In genomic region chrX:70364661-70365613, GRCm38 (mm10) we compare ENCODE assay signal across 8 mouse cellular contexts. TPM values are rescaled to one million over a fixed set of nuclear protein-coding genes. Genes with fewer than 3 reads are reported as not detected.
DNase-seq lines count a peak whose midpoint lies in the region; ATAC-seq and TF ChIP-seq lines count a peak whose summit lies in the region.

Gene Ids, minus strand, starts transcription at chrX:70365084.

- peak within 1 kb of the TSS; percentile 46 for H3K4me2 ChIP-seq in embryonic facial prominence, embryonic 15.5 days (replicated peaks)
- peak within 1 kb of the TSS; percentile 41 for H3K4me2 ChIP-seq in kidney, embryonic 14.5 days (replicated peaks; ENCODE audit: low read depth, low read length)
- H3K4me2 ChIP-seq in limb, embryonic 15.5 days: peak within 1 kb of the TSS; percentile 39

- peak; percentile 90 for ATAC-seq in embryonic facial prominence, embryonic 15.5 days (ENCODE audit: insufficient number of reproducible peaks, low FRiP score, low TSS enrichment, low read depth)
- ATAC-seq in kidney, embryonic 14.5 days (ENCODE audit: low FRiP score, low TSS enrichment): peak; percentile 96
- peak; percentile 84 for ATAC-seq in limb, embryonic 15.5 days (ENCODE audit: insufficient number of reproducible peaks, low FRiP score, low TSS enrichment, low read depth)

- peaks cover 4% of the 10 kb centered on the region; the same call in 1 of the 2 replicates for H3K36me3 ChIP-seq in embryonic facial prominence, embryonic 15.5 days
- no peaks in the 10 kb centered on the region for H3K36me3 ChIP-seq in kidney, embryonic 14.5 days (ENCODE audit: control insufficient read depth, insufficient read depth, low read length)
- H3K36me3 ChIP-seq in limb, embryonic 15.5 days: peaks cover 6% of the 10 kb centered on the region; the same call in 1 of the 2 replicates

- H3K4me1 ChIP-seq in bone marrow, adult 2 months (ENCODE audit: control insufficient read depth, insufficient read depth, low read length): no peaks in the 10 kb centered on the region; the same call in 1 of the 2 replicates
- 0 out of 2 replicates have a peak, but pooled peaks cover 4% of the 10 kb centered on the region for H3K4me1 ChIP-seq in embryonic facial prominence, embryonic 15.5 days
- H3K4me1 ChIP-seq in kidney, embryonic 14.5 days (ENCODE audit: control insufficient read depth, insufficient read depth, low read length): no peaks in the 10 kb centered on the region
- H3K4me1 ChIP-seq in limb, embryonic 15.5 days: 0 out of 2 replicates have a peak, but pooled peaks cover 4% of the 10 kb centered on the region

- 15% methylated on average over 45 of the region's 45 CpGs for WGBS in bone marrow, adult 2 months
- WGBS in embryonic facial prominence, embryonic 15.5 days: 22% methylated on average over 39 of the region's 45 CpGs
- WGBS in kidney, embryonic 14.5 days: 34% methylated on average over 44 of the region's 45 CpGs
- WGBS in limb, embryonic 15.5 days: 13% methylated on average over 45 of the region's 45 CpGs

- no peaks in the 10 kb centered on the region for H3K27me3 ChIP-seq in embryonic facial prominence, embryonic 15.5 days
- H3K27me3 ChIP-seq in kidney, embryonic 14.5 days (ENCODE audit: control insufficient read depth, insufficient read depth, low read length): no peaks in the 10 kb centered on the region
- H3K27me3 ChIP-seq in limb, embryonic 15.5 days: no peaks in the 10 kb centered on the region

- peak; percentile 87 for DNase-seq in 416B (ENCODE audit: low read depth)
- DNase-seq in heart, adult 9 months (ENCODE audit: low spot score in 2 of 2): peak; percentile 86 to 88
- DNase-seq in monocyte, adult 2 months (ENCODE audit: low read depth in 1 of 2, low spot score in 2 of 2): peak; percentile 38 to 63
- DNase-seq in spleen, postnatal 36 days (ENCODE audit: low spot score in 2 of 2): peak; percentile 89 to 90

- peak within 1 kb of the TSS; percentile 55; the same call in 1 of the 2 replicates for H3K27ac ChIP-seq in bone marrow, adult 2 months (ENCODE audit: control insufficient read depth, insufficient read depth, low read depth, low read length, poor library complexity)
- no peak within 1 kb of the TSS for H3K27ac ChIP-seq in embryonic facial prominence, embryonic 15.5 days (replicated peaks)
- no peak within 1 kb of the TSS for H3K27ac ChIP-seq in kidney, embryonic 14.5 days (ENCODE audit: low read depth, low read length)
- peak within 1 kb of the TSS; percentile 68; the same call in 1 of the 2 replicates for H3K27ac ChIP-seq in limb, embryonic 15.5 days

- H3K4me3 ChIP-seq in bone marrow, adult 2 months (replicated peaks; ENCODE audit: control insufficient read depth, low read depth, low read length): peak within 1 kb of the TSS; percentile 80
- H3K4me3 ChIP-seq in embryonic facial prominence, embryonic 15.5 days (replicated peaks): peak within 1 kb of the TSS; percentile 52
- H3K4me3 ChIP-seq in kidney, embryonic 14.5 days (ENCODE audit: low read length): peak within 1 kb of the TSS; percentile 51
- H3K4me3 ChIP-seq in limb, embryonic 15.5 days: peak within 1 kb of the TSS; percentile 49

- H3K9ac ChIP-seq in embryonic facial prominence, embryonic 15.5 days: peak within 1 kb of the TSS; percentile 21; the same call in 1 of the 2 replicates
- peak within 1 kb of the TSS; percentile 56 for H3K9ac ChIP-seq in kidney, embryonic 14.5 days (ENCODE audit: low read depth, low read length)
- H3K9ac ChIP-seq in limb, embryonic 15.5 days: peak within 1 kb of the TSS; percentile 35; the same call in 1 of the 2 replicates

- peak; percentile 42; the same call in 1 of the 2 replicates for TF ChIP-seq POLR2A in bone marrow, adult 2 months (IDR thresholded peaks at IDR 0.05; ENCODE audit: borderline replicate concordance, control insufficient read depth, low read depth, low read length)

- no peaks in the 10 kb centered on the region for H3K9me3 ChIP-seq in embryonic facial prominence, embryonic 15.5 days (replicated peaks)
- H3K9me3 ChIP-seq in kidney, embryonic 14.5 days (ENCODE audit: control insufficient read depth, low read length): no peaks in the 10 kb centered on the region
- no peaks in the 10 kb centered on the region for H3K9me3 ChIP-seq in limb, embryonic 15.5 days

- no peak for TF ChIP-seq CTCF in bone marrow, adult 2 months (IDR thresholded peaks at IDR 0.05; ENCODE audit: control insufficient read depth, insufficient read depth, low read length)

RNA-seq across cellular contexts. Expression of gene Ids, which starts in this region (rescaled TPM):
- 3.3 and 5.8 TPM in 2 replicates for polyA plus RNA-seq in bone marrow, adult 2 months (2011; ENCODE audit: insufficient read depth, insufficient read length, low replicate concordance, missing spikeins)
- polyA plus RNA-seq in embryonic facial prominence, embryonic 15.5 days (2015; fragmentation: Nextera tagmentation; extraction: Ambion mirVana): 4.0 and 4.4 TPM in 2 replicates
- 2.5 and 3.0 TPM in 2 replicates for polyA plus RNA-seq in kidney, embryonic 14.5 days (2014; fragmentation: Nextera tagmentation; extraction: Ambion mirVana)
- polyA plus RNA-seq in limb, embryonic 15.5 days (2015; fragmentation: Nextera tagmentation; extraction: Ambion mirVana): 3.9 and 4.3 TPM in 2 replicates

Comparison
In these comparisons a context has a peak if more than half of its experiments do, and no peak if none do; other contexts are left out.
1. H3K27ac ChIP-seq: peak in bone marrow, adult 2 months (single experiment) and limb, embryonic 15.5 days (single experiment); none in embryonic facial prominence, embryonic 15.5 days (single experiment) and kidney, embryonic 14.5 days (single experiment).
2. Peak in every context shown above with its lines, with median percentiles within 50 percentile points of each other: DNase-seq, H3K4me3 ChIP-seq, ATAC-seq, H3K4me2 ChIP-seq and H3K9ac ChIP-seq.